Mouse (Mus musculus): ENCODE data around the gene Icam1.

Icam1 gene

DNA sequence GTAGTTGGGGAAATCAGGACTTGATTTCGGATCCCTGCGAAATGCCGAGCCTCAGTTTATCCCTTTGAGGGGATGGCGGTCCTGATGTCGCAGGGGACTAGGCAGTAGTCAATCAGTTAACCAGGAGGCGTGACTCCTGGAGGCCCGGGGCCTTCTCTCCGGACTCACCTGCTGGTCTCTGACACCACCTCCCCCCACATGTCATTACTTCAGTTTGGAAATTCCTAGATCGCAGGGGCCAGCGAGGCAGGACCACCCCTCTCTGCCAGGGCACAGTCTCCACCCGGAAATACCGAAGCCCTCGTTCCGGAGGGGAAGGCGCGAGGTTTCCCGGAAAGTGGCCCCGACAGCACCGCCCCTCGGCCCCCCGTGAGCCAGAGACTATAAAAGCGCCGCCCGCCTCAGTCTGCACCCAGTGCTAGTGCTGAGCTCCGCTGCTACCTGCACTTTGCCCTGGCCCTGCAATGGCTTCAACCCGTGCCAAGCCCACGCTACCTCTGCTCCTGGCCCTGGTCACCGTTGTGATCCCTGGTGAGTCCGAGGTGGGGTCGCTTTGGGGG, at the start of gene Icam1:
Gene Icam1 (plus strand): TSS at position 415 of the 560 bp plus-strand sequence.
- DNase-seq (ENCODE audit: low read depth, low spot score): no peak

DNA sequence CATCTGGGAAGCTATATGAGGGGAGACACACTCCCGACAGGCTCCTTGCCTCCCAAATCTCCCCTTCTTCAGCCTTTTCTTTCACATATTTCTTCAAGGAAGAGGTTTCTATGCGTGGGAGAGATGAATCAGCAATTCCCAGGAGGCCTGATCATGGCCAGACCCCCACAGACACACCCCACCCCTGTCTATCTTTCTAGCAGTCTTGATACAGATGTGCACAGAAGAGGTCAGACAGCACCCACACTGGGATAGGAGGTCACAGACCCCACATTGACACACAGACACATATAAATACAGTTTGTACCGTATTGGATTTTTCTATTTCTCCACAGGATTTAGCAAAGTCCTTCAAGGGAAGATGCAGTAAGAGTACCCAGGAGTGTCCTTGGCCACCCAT, 49.8 kb upstream of the Icam1 start:
- DNase-seq (ENCODE audit: low read depth, low spot score): no peak

DNA sequence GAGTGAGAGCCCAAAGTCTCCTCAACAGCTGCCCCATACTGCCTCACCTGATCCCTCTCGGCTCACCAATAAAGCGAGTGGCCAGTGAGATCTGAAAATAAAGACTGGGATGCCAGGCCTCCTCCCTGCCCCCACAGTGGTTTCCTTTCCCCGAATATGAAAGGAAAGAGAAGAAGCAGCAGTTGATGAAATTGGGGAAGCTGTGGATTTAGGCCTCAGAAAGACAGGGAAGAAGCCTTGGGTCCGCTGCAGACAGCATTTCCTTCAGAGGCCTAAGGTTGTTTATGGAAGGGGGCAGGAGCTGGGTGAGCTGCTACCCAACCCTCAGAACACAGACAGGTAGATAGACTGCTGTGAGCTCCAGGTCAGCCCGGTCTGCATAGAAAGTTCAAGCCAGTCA, 49.0 kb upstream of the Icam1 start:
- DNase-seq (ENCODE audit: low read depth, low spot score): no peak

DNA sequence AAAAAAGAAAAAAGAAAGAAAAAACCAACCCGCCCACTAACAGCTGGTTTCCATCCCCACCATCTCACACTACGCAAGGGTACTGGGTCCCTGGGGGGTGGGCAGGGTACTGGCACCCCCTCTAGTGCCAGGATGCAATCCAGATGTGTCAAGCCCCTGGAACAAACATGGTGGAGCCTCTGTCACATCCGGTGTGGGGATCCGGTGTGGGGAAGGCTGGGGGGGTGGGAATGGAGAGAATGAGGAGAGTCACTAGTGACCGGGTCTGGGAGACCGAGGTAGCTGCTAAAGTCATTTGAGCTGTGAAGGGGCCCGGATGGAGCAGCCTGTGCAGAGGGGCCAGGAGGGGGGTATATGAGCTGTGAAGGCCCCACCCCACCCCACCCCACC, 44.0 kb upstream of the Icam1 start:
- DNase-seq (ENCODE audit: low read depth, low spot score): peak; percentile 20

DNA sequence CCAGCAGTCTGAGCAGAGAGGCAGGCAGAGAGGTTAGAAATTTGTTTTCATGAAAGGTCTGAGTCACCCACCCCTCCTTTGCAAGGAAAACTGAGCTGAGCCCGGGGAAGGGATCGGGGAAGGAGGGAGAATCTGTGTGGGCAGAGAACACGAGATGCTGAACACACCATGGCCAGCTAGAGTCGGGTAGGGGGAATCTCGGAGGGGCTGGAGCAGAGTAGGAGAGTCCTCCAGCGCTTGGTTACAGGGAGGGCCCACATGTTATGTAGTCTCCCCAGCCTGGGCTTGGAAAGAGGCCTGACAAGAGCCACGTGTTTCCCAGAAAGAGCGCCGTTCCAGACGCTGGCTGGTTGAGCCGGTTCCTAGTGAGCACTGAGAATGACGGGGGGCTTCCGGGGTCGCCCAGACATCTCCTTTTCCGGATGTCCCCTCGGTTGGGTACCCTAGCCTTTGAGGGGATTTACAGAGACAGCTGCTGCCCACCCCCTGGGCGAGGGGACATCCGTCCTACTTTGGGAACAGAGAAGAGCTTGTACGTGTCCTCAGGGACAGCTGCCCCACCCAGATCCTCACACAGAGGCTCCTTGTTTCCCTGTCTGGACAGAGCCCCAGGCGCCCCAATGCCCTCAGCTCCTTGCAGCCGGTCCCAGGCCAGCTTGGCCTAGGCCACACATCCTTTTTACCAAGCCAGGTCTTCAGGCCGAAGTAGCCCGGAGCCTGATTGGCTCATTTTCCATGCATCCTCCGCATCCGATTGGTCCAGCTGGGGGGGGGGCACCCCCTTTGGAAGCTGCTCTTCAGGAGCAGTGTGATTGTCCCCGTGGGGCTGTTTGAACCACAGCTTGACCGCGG, 43.4 kb upstream of the Icam1 start:
- DNase-seq (ENCODE audit: low read depth, low spot score): peak; percentile 84

DNA sequence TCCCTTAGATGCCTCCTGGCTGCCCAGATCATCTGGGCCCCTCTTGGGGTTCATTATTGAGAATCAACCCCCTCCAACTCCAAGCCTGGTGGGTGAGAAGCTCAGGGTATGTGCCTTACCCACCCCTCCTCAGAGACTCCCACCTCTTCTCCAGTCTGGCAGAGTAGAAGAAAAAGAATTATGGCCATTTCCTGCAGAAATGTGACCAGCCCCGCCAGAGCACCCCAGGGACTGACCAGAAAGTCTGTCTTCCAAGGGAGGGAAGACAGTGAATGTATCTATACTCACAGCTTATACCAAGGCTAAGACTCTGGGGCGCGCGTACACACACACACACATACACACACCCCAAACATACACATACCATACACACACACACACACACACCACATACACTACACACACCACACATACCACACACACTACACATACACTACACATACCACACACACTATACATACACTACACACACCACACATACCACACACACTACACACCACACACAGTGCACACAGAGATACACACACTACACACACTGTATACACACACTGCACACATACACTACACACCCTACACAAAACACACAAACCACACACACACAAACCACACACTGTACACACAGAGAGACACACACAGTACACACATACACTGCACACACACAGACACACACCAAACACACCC, 42.6 kb upstream of the Icam1 start:
- DNase-seq (ENCODE audit: low read depth, low spot score): no peak

DNA sequence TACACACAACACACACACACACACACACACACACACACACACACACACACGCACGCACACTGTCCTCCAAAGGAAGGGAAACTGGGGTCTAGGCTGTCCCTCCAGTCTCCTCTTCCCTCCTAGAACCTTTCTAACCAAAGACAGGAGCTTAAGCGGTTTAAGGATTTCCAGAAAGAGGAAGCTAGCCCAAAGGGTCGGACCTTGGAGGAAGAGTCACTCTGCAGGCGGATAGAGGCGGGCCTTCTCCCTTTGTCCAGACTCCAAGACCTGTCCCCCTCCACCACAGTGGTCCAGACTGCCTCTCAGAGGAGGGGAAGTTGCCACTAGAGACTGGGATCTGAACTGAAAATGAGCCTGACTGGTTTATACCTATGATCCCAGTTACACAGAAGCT, 42.1 kb upstream of the Icam1 start:
- no peak for DNase-seq (ENCODE audit: low read depth, low spot score)

DNA sequence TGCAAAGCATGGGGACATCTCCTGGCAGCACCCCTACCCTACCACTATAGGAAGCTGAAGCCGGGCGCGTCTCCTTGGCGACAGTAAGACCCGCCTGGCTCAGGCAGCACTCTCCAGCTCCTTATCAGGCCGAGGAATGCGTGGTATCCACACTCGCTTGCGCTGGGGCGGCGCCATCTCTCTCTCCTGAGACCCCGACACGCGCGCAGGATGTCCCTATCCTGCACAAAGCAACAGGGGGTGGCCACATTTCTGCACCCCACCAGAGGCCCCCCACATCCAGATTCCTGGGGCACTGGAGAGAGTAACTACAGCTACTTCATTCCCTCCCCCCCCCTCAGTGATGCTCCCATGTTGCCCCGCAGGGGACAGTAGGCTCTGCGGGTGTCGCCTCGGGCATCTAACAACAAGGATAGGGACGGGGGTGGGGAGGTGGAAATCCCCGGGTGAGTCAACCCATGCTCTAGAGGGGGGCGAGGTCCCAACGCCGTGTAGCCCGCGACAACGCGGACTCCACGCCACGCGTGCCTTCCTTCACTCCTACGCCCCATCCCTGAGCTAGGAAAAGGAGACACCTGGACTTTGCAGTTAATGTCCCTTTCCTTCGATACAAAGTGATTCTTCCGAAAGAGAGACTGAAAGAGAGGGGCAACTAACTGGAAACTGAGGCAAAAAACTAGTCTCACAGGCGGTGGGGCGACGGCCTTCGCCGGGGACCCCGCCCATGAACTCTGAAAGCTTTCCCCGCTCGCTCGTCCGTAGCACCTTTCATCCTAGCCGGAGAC, 40.2 kb upstream of the Icam1 start:
- peak; percentile 45 for DNase-seq (ENCODE audit: low read depth, low spot score)

DNA sequence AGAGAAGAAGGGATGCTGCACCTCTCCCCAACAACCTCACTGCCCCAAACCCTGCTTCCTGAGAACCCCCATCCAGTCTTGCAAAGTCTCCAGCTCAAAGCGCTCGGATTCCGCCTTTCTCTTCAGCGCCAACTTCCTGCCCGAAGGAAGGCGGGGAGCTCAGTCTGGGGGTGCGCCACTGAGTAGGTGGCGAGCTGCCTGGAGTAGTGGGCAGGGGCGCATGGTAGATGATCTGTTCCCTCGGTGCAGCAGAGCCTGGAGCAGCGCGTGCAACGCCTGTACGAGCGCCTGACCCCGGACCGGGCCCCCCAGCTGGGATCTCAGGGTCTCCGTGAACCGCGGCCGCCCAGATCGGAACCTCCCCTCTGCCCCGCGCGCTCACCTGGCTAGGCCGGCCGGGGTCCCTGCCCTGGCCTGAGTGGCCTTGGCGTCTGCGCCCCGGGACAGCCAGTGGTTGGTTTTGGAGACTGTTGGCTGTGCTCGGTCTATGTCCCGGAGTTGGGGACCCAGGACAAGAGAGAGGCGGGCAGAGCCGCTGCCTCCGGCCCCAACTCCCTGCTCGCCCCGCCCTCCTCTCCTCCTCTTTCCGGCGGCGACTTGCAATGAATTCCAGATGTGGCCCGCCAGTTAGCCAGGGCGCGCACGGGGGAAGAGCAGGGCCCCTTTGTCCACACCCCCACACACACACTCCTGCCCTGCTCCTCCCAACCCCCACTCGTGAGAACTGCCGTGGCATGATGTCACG, 39.4 kb upstream of the Icam1 start, which contains the start of gene S1pr2:
Gene S1pr2 (minus strand): TSS at position 566 of the 745 bp plus-strand sequence.
- peak; percentile 50 for DNase-seq (ENCODE audit: low read depth, low spot score)

DNA sequence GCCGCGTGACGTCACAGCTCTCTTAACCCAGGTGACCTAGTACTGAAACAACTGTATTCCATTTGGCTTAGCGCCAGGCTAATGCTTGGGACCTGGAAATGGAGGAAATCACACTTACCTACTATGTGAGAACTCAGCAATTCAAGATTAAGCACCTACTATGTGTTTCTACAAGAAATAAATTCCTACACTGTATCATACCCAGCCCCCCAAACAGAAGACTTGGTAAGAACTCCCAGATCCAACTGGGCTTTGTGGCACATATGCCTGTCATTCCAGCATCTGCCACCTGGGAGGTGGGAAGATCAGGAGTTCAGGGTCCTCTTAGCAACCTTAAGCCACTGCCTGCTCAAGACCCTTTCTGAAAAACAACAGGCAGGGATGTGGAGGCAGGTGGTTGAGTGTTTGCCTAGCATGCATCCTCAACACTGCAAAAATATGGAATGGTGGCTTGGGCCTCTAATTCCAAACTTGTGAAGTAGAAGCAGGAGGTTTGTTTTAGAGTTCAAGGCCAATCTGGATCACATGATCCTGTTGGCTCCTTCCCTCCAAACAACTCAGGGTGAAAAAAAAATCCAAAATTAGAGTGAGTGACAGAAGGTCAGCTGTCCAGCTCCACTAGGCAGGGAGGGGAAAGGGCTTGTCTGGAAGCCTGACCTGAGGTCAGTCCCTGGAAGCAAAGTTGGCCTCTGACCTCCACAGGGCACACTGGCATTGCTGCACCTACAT, 38.7 kb upstream of the Icam1 start:
- DNase-seq (ENCODE audit: low read depth, low spot score): no peak

DNA sequence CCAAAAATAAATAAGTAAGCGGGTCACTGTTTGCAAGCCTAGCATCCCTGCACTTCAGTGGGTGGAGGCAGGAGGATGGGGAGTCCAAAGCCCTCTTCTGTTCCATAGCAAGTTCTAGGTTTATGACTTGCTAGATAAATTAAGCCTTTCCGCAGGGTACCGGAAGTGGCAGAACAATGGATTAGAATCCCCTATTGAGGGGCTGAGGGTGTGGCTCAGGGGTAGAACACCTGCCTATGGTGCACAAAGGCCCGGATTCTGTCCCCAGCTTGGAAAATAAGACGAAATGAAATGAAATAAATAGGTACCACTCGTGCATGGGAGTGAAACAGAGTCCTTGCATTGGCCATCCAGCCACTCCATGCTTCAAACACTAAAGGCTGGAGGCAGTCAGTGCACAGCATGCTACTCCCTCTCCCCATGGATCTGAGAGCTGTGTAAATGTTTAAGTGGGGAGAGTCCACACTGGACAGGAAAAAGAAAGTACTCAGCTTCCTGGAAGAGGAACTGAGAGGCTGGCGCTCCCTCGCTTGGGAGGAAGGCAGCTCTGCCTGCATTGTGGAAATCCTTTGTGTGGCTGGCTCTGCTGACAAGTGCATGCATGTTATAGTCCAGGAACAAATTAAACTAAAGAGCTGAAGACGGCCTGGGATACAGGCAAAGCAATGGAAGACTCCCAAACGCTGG, 37.2 kb upstream of the Icam1 start:
- DNase-seq (ENCODE audit: low read depth, low spot score): no peak

DNA sequence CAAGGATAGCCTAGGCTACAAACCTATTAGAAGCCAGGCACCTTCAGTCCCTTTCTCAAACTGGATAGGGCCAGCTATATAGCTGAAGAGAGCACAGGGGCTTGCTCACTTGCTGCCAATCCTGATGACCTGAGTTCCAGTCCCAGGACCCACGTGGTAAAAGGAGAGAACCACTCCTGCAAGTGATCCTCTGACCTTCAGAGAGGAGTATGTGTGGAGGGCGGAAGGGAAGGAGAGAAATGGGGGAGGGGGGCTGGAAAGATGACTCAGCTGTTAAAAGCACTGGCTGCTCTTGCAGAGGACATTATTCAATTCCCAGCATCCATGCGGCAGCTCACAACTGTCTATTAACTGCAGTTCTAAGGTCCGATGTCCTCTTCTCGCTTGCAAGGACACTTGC, 36.6 kb upstream of the Icam1 start:
- no peak for DNase-seq (ENCODE audit: low read depth, low spot score)

DNA sequence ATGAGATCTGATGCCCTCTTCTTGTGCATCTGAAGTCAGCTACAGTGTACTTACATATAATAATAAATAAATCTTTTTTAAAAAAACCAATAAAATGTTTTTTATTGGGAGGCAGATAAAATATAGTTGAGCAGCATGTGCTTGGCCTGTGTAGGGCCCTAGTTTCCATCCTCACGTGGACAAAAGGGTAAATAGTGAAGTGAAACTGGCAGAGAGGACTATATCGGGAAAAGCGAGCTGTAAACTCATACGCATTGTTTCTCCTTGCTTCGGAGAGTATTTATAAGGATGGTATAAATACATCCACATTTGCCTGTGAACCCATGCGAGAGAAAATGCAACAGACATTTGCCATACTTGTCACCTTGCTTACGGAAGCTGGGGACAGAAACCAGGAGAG, 36.0 kb upstream of the Icam1 start:
- no peak for DNase-seq (ENCODE audit: low read depth, low spot score)

DNA sequence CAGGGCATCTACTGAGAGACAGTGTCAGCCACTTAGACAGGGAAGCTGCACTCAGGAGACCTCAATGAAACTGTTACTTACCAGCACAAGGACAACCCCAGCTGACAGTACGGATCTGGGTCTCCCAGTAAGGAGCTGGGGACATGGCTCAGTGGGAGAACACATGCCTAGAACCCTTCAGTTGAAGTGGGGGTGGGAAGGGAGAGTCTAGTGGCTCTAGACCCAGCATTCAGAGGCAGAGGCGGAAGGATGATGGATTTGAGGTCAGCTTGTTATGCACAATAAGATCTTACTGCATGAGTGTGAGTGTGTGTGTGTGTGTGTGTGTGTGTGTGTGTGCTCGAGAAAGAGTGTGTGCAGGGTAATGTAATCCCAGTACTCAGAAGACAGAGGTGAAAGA, 33.6 kb upstream of the Icam1 start:
- DNase-seq (ENCODE audit: low read depth, low spot score): no peak

DNA sequence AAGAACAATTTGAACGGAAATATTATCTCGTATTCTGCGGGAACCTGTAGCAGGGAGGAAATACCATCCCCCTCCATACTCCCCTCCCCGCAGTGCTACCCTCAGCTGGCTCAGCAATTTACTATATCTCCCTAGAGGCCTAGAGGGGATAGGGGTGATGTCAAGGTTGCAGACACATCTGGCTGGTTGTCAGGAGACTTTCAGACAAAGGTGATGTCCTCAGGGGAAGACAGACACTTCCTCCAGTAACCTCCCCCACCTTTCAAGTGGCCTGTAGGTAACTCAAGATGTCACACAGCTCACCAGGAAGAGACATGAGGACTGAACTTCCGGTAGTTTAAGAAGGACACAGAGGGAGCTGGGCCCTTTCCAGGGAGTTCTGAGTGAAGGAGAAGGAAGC, 32.6 kb upstream of the Icam1 start:
- no peak for DNase-seq (ENCODE audit: low read depth, low spot score)

DNA sequence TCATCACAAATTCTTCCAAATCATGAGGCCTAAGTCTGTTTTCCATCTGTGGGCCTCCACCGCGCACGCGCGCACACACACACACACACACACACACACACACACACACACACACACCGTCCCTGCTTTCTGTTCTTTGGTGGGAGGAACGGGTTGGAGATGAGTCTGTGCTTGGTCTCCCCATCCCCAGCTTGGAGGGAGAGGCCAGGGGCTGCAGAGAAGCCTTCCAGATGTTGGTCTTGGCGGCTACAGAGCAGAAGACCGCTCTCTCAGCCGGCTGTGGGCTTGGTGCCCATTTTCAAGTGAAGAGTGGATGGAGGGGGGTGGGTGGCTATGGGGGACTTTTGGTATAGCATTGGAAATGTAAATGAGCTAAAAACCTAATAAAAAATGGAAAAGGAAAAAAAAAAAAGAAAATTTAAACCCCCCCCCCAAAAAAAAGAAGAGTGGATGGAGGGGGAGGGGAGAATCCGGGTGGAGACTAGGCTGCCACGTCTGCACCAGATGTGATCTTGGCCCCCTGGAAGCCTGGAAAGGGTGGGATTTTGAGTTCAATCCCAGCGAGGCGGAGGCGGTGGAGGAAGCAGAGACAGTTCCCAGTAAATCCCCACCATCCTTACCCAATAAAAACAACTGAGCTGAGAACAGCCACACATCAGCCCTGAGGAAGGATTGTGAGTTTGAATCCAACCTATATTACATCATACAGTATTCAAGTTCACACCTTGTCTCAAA, 28.7 kb upstream of the Icam1 start:
- no peak for DNase-seq (ENCODE audit: low read depth, low spot score)

DNA sequence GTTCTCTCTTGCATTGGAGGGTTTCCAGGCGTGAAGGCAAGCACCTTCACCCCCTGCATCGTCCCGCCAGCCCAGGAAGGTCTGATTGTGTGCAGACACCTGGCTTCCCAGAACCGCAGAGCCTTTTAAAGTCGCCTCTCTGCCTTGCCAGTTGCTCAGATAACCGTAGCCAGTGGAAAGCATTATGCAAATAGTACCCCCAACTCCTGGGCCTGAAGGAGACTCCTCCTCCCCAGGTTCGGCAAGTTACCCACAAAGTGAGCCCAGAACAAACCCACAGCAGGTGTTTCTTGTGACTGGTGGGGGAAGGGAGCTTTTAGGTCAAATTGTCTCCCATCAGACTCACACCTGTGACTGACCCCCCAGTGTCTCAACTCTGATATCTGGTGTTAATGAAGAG, 27.8 kb upstream of the Icam1 start:
- DNase-seq (ENCODE audit: low read depth, low spot score): no peak

DNA sequence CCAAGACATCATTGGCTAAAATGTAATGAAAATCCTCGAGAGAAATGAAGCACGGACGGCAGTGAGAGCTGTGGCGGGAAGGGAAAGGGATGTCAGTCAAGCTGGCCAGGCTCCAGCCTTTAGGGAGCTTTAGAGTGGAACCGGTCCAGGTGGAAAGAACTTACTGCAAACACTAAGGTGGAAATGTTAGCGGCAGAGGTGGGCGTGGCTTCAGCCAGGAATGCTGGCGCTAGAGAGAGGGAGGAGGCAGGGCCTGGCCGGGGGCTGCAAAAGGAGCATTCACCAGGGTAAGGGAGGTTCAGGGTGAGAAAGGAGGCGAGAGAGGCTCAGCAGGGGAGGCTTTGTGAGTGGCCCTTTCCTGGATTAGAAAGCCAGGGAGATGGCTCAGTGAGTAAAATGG, 24.9 kb upstream of the Icam1 start:
- no peak for DNase-seq (ENCODE audit: low read depth, low spot score)

DNA sequence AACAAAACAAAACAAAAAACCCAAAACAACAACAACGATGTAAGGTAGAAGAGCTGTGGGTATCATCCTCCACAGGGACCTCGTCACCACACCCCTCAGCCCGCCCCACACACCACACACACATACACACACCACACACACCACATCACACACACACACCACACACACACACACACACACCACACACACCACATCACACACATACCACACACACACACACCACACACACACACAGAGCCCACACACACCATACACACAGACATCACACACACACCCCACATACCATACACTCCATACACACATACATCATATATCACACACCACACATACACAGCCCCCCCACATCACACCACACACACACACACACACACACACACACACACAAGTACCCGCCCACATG, 24.2 kb upstream of the Icam1 start:
- no peak for DNase-seq (ENCODE audit: low read depth, low spot score)

Measured in brain, adult 2 months (tissue).